Comparison of ENCODE assay signal across 26 mouse cellular contexts in the genomic region with DNA sequence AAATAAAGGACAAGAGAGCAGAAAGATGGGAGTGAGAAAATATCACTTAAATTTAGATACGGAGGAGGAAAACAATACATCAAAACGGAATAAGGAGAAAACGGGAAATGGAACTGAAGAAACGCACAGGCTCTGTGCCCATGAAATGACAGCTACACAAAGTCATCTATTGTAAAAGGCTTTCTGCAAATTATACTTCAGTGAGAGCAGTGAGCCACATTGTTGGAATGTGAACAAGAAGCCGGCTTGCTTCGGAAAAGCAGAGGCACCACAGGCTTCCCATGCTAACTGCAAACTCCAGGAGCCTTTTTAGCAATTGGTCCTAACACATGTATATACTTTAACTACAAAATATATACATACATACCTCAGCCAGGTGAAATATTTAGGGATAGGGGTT. TPM values are rescaled to one million over a fixed set of nuclear protein-coding genes. Genes with fewer than 3 reads are reported as not detected.
DNase-seq lines count a peak whose midpoint lies in the region; ATAC-seq and TF ChIP-seq lines count a peak whose summit lies in the region.
"Had no signal": no experiment of that assay in that cellular context is flagged by ENCODE, and none has a peak within 500 bp of the region (broad histone marks: within the 10 kb centered on the region; RNA-seq: fewer than 3 reads in every experiment).

No protein-coding gene starts in this region.

- H3K4me3 ChIP-seq in forebrain, embryonic 14.5 days (ENCODE audit: low read depth, low read length): no peak overlapping the region
- no peak overlapping the region for H3K4me3 ChIP-seq in forebrain, embryonic 12.5 days (replicated peaks)
- no peak overlapping the region; the same call in 1 of the 2 replicates for H3K4me3 ChIP-seq in layer of hippocampus, adult 2 months
- no peak overlapping the region for H3K4me3 ChIP-seq in olfactory bulb, adult 2 months (ENCODE audit: insufficient read depth, low read depth, low read length)
- H3K4me3 ChIP-seq: embryonic facial prominence, embryonic 12.5 days; heart, embryonic 10.5 days; heart, embryonic 15.5 days; hindbrain, embryonic 12.5 days had no signal

- 75% methylated on average over 6 of the region's 6 CpGs for whole genome bisulfite sequencing in forebrain, embryonic 14.5 days
- WGBS in forebrain, embryonic 12.5 days: 77% methylated on average over 6 of the region's 6 CpGs
- WGBS in olfactory bulb, adult 2 months: 13% methylated on average over 6 of the region's 6 CpGs

- no peak for TF ChIP-seq CTCF in layer of hippocampus, adult 2 months (conservative IDR thresholded peaks at IDR 0.05)
- no peak for TF ChIP-seq CTCF in Patski (IDR thresholded peaks at IDR 0.05)
- no peak for TF ChIP-seq CTCF in olfactory bulb, adult 2 months (IDR thresholded peaks at IDR 0.05; ENCODE audit: insufficient read depth, low read depth, low read length)

- in situ Hi-C loops in Patski (cut with MboI; ENCODE audit: low pct_unique_long_range_greater_than_20kb): no loop called here

- CTCF ChIA-PET in Patski (lab: Charles Lee): interaction anchor here (1.0 to 1.3 kb wide), 3 partner anchors 12 to 32 kb away, joined by 3 read pairs; no protein-coding TSS in a partner anchor

- no peaks in the 10 kb centered on the region for H3K36me3 ChIP-seq in forebrain, embryonic 14.5 days (ENCODE audit: control insufficient read depth, insufficient read depth, low read length)
- no peaks in the 10 kb centered on the region for H3K36me3 ChIP-seq in forebrain, embryonic 12.5 days (replicated peaks)
- H3K36me3 ChIP-seq: embryonic facial prominence, embryonic 12.5 days; G1E; heart, embryonic 10.5 days; heart, embryonic 15.5 days; hindbrain, embryonic 12.5 days had no signal

- no peak for TF ChIP-seq POLR2A in olfactory bulb, adult 2 months (IDR thresholded peaks at IDR 0.05; ENCODE audit: insufficient read depth, low read depth, low read length)

- no peak for ATAC-seq in forebrain, embryonic 14.5 days
- no peak for ATAC-seq in forebrain, embryonic 12.5 days (ENCODE audit: low FRiP score)
- ATAC-seq in Patski: peak; percentile 88
- ATAC-seq: intestine, postnatal 0 days; midbrain, embryonic 16.5 days had no signal

- H3K9me3 ChIP-seq in forebrain, embryonic 14.5 days (replicated peaks; ENCODE audit: control insufficient read depth, low read length): no peaks in the 10 kb centered on the region
- no peaks in the 10 kb centered on the region for H3K9me3 ChIP-seq in forebrain, embryonic 12.5 days
- H3K9me3 ChIP-seq: embryonic facial prominence, embryonic 12.5 days; G1E; heart, embryonic 10.5 days; heart, embryonic 15.5 days; hindbrain, embryonic 12.5 days had no signal

- H3K4me1 ChIP-seq in forebrain, embryonic 14.5 days (ENCODE audit: control insufficient read depth, insufficient read depth, low read length): no peaks in the 10 kb centered on the region
- no peaks in the 10 kb centered on the region for H3K4me1 ChIP-seq in forebrain, embryonic 12.5 days
- peaks cover 3% of the 10 kb centered on the region for H3K4me1 ChIP-seq in olfactory bulb, adult 2 months (ENCODE audit: control insufficient read depth, insufficient read depth, low read length)
- H3K4me1 ChIP-seq: embryonic facial prominence, embryonic 12.5 days; heart, embryonic 10.5 days; hindbrain, embryonic 12.5 days had no signal

- POLR2A ChIA-PET in Patski (lab: Charles Lee): no interaction called here

- no peak overlapping the region for H3K4me2 ChIP-seq in forebrain, embryonic 14.5 days (ENCODE audit: low read length)
- H3K4me2 ChIP-seq in forebrain, embryonic 12.5 days: no peak overlapping the region
- H3K4me2 ChIP-seq: embryonic facial prominence, embryonic 12.5 days; heart, embryonic 15.5 days; hindbrain, embryonic 12.5 days; lung, embryonic 14.5 days had no signal

- no peak overlapping the region for H3K27ac ChIP-seq in forebrain, embryonic 14.5 days (ENCODE audit: low read depth, low read length)
- no peak overlapping the region for H3K27ac ChIP-seq in forebrain, embryonic 12.5 days
- peak overlapping the region; percentile 63 for H3K27ac ChIP-seq in layer of hippocampus, adult 2 months
- peak overlapping the region; percentile 39; the same call in 1 of the 2 replicates for H3K27ac ChIP-seq in olfactory bulb, adult 2 months (ENCODE audit: insufficient read depth, low read depth, low read length)
- H3K27ac ChIP-seq: embryonic facial prominence, embryonic 12.5 days; heart, embryonic 10.5 days; heart, embryonic 15.5 days; hindbrain, embryonic 12.5 days; liver, embryonic 14.5 days had no signal

- H3K9ac ChIP-seq in forebrain, embryonic 14.5 days (ENCODE audit: low read length): no peak overlapping the region
- no peak overlapping the region for H3K9ac ChIP-seq in forebrain, embryonic 12.5 days
- H3K9ac ChIP-seq: embryonic facial prominence, embryonic 12.5 days; heart, embryonic 15.5 days; hindbrain, embryonic 12.5 days; liver, embryonic 14.5 days; lung, embryonic 14.5 days had no signal

- H3K27me3 ChIP-seq in forebrain, embryonic 14.5 days (replicated peaks; ENCODE audit: control insufficient read depth, insufficient read depth, low read length): no peaks in the 10 kb centered on the region
- H3K27me3 ChIP-seq in forebrain, embryonic 12.5 days: no peaks in the 10 kb centered on the region
- H3K27me3 ChIP-seq in Patski: no peaks in the 10 kb centered on the region
- H3K27me3 ChIP-seq: embryonic facial prominence, embryonic 12.5 days; heart, embryonic 15.5 days; hindbrain, embryonic 12.5 days had no signal

- peak; percentile 10 for DNase-seq in forebrain, embryonic 14.5 days (ENCODE audit: low spot score)
- no peak for DNase-seq in layer of hippocampus, adult 2 months (ENCODE audit: low spot score in 2 of 2)
- no peak for DNase-seq in layer of hippocampus, adult 8-10 months (ENCODE audit: low spot score in 2 of 2)
- no peak for DNase-seq in Patski (ENCODE audit: low read depth, low spot score)
- DNase-seq in cerebellum, postnatal 36 days: no peak
- DNase-seq: cerebellum, adult 8-10 months; cerebellum, postnatal 25 days; embryo, embryonic 11 days; gastrocnemius, postnatal 25 days; heart, postnatal 36 days; kidney, postnatal 14 days; liver; lung, embryonic 14.5 days; lung, postnatal 14 days; right cerebral cortex, adult 18-20 months; thymus, postnatal 4 days had no signal

RNA-seq across cellular contexts. Expression of a gene that starts 34.0 kb away (rescaled TPM):
- polyA plus RNA-seq in forebrain, embryonic 14.5 days (2014; fragmentation: Nextera tagmentation; extraction: Ambion mirVana): 45.0 and 59.1 TPM in 2 replicates
- polyA plus RNA-seq in forebrain, embryonic 12.5 days (2016; fragmentation: Nextera tagmentation; extraction: Ambion mirVana): 21.3 and 21.6 TPM in 2 replicates
- 100 to 1,000 TPM; 145 to 158 TPM for total RNA-seq in layer of hippocampus, adult 2 months (2021)
- total RNA-seq in layer of hippocampus, adult 8-10 months (2022): 100 to 1,000 TPM; 149 to 183 (median 162) TPM
- 32.9 TPM for polyA plus RNA-seq in Patski (2021)
- not detected in 2 replicates for polyA plus RNA-seq in olfactory bulb, adult 2 months (2012; ENCODE audit: insufficient read depth, insufficient read length, low replicate concordance, missing spikeins)
- polyA plus RNA-seq: G1E had no signal

Comparison
In these comparisons a context has a peak if more than half of its experiments do, and no peak if none do; other contexts are left out.
1. H3K27ac ChIP-seq: peak in layer of hippocampus, adult 2 months (single experiment) and olfactory bulb, adult 2 months (single experiment); none in forebrain, embryonic 14.5 days (single experiment) and forebrain, embryonic 12.5 days (single experiment).